Mouse (Mus musculus): Measurements from ENCODE around the gene Ssr3.

DNA sequence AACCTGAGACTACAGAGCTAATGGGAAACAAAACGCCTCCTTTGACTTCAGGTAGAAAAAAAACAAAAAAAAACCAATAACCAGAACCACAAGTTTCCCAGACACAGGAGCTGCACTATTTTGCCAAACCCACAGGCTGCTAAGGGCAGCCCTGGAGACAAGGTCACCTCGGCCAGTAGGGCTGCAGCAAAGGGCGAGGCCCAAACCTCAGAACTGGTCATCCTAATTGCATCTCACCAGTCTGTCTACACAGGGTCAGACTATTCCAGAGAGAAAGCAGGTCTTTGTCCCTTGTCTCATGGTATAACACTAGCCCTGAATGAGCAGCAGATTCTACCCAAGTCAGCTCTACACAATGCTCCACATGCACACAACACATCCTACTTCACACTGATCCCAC is 17.7 kb downstream of the Ssr3 start:
- no peak for TF ChIP-seq CTCF (IDR thresholded peaks at IDR 0.05; ENCODE audit: low read depth, low read length)
- no peak for TF ChIP-seq TAL1 (conservative IDR thresholded peaks at IDR 0.05; ENCODE audit: low read depth, low read length)
- TF ChIP-seq GATA1 (IDR thresholded peaks at IDR 0.05; ENCODE audit: borderline replicate concordance, low read length), result no peak
- TF ChIP-seq POLR2AphosphoS5 (IDR thresholded peaks at IDR 0.05; ENCODE audit: insufficient replicate concordance, low read depth, low read length), result no peak
- no peak for TF ChIP-seq GATA2 (IDR thresholded peaks at IDR 0.05; ENCODE audit: borderline replicate concordance, low read depth, low read length)
